Mouse (Mus musculus) induced T-regulatory cell, adult 2 months (primary cell): ENCODE measurements around the gene Psmc6.
A peak's percentile ranks its signal among the peaks of the same experiment; 100 is the strongest.

Source experiments
- DNase-seq: peaks from one replicate; pipeline ENCODE4 v3.0.0-alpha.2; 2012; ENCODE audit warnings: low read depth

Gene Psmc6

GRCm38 (mm10) chr14:45329589-45330181 lies at the start of gene Psmc6:
Gene Psmc6, plus strand, starts transcription at chr14:45329788.
- DNase-seq: peak; percentile 97

DNA sequence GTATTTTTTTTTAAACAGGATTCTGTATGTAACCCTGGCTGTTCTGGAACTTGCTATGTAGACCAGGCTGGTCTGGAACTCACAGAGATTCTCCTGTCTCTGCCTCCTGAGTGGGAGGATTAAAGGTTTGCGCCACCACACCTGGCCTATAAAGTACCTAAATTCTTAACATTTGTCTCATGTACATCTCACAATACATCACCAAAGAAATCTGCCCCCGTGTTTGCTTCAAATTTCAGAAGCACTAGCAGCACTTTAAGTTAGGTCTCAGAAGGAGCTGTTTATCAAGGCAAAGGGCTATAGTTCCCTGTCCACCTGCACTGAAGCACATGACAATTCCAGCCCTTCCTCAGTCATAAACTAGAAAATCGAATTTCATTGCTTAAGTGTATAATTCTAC lies 47.5 kb upstream of the Psmc6 start:
- DNase-seq: no peak

- DNase-seq: no peak
Observed at GRCm38 (mm10) chr14:45291608-45292007, 38.0 kb upstream of the Psmc6 start.

- no peak for DNase-seq
Observed at GRCm38 (mm10) chr14:45303939-45304338, 25.6 kb upstream of the Psmc6 start.

GRCm38 (mm10) chr14:45304389-45304788 lies 25.2 kb upstream of the Psmc6 start:
- no peak for DNase-seq

GRCm38 (mm10) chr14:45305852-45306251 lies 23.7 kb upstream of the Psmc6 start:
- DNase-seq: no peak

- no peak for DNase-seq
Observed at GRCm38 (mm10) chr14:45307630-45308328, 21.8 kb upstream of the Psmc6 start.

DNA sequence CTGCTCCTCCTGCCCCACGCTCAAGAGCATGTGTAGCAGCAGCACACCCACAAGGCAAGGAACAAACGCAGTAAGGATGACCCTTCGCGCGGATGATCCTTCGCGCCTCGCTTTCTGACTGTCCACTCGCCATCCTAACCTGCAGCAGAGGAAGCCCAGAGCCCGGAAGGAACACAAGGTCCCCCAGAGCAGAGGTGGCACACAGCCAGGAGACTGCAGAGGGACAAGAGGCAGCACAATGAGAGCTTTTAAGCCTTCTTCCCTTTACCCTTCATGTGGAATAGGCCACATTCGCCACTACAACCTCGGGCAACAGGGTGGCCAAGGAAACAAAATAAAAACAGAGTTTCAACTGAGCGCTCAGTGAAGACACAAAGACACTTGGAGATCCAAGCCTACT lies 19.9 kb upstream of the Psmc6 start:
- no peak for DNase-seq

DNA sequence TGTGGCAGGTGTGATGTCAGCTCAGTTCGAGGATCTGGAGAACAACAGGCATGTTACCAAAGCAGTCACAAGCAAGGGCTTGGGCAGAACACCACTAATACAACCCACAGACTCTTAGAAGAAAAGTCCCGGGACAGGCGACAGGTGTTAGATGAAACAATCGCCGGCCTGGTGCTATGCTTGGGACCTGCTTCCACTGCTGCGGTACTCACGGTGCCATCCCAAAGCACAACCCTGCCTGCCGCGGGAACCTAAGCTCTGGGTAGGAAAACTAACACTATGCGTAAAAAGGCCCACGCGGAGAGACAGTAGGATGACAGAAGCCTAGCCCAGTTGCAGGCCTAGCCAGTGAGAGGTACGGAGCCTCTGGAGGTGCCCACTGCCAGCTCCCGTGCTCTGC lies 19.5 kb upstream of the Psmc6 start:
- no peak for DNase-seq

DNA sequence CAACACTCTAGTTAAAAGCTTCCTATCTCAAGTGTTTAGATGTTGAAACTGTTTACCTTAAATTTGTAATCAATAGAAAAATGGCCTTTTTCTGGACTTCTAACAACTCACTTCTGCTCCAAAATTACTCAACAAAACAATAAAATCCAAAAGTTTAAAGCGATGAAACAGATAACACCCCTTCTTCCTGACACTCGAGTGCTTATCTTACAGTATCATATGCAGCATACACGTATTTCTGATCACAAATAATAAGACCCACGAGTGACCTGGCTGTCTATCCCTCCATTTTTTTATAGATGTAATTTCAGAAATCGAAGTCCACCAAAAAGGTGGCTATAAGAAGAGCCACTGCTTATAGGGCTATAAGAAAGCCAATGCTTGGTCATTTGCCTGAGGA lies 12.7 kb upstream of the Psmc6 start:
- no peak for DNase-seq

DNA sequence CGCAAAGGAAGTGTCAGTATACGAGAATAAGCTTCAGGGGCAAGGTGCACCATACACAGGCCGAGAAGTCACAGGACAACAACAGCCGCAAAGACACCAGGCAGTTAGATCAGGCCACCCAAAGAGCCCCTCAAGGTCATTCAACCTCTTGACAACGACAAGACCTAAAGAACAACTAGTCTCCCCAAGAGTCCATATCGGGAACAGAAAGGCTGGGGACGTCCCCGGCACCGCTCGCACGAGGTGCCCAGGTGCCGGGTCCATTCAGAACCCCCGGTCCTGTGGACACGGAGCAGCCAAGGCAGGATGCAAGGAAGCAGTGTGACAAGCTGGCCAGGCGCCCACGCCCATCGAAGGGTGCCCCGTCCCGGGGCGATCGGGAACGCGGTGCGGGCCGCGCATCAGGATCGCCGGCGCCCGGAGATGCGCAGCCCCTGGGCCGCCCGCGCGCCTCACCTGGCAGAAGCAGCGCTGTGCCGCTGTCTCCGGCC lies 11.6 kb upstream of the Psmc6 start:
- DNase-seq: peak; percentile 62

DNA sequence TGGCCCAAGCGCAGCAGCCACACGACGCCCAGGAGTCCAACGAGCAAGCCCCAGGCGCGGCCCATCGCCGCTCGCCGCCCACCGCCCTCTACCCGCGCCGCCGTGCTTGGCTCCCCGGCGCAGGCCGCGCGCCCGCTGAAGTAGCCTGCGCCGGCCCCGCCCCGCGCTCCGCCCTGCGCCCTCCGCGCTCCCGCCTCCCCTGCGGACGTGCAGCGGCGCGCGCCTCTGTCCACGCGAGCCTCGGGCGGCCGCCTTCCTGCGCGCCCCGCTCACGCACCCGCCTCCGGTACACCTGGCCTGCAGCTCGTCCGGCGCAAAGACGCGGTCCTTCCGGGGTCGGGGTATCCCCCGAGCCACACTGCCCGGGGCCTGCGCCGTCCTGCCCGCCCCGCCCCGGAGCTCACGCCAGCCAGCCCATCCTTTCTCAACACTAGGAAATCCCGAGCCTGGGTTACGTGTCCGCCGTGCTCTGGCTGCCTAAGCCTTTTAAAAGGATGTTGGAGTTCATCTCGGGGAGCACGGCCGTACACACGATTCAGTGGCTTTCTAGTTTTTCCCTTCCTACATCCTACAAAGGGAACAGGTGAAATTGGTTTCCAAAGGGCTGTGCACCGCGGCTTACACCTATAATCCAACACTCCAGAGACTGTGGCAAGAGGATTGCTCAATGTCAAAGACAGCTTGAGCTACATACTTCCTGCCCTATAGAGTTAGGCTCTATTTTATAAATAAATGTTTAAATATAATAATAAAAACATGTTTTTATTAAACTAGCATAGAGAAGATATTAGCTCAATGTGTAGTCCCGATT lies 11.0 kb upstream of the Psmc6 start, which contains the start of gene Ero1l:
Ero1l (minus strand) TSS at position 346 of the 811 bp plus-strand sequence.
- peak; percentile 88 for DNase-seq

DNA sequence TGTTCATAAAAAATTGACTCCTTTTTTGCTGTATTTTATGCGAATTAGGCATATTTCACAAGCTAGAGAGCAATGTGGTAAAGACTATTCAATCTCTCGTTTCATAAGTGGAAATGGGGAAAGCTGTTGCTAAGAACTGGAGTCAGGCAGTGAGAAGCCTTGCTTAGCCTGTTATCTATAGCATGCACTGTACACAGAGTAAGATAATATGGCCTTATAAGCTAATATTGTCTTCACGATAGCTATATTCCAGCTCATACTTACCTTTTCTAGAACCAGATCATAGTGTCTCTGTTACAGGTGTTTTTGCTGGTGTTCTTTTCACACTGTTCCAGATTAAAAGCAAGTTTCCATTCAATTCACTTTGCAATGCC lies 10.4 kb upstream of the Psmc6 start:
- no peak for DNase-seq

DNA sequence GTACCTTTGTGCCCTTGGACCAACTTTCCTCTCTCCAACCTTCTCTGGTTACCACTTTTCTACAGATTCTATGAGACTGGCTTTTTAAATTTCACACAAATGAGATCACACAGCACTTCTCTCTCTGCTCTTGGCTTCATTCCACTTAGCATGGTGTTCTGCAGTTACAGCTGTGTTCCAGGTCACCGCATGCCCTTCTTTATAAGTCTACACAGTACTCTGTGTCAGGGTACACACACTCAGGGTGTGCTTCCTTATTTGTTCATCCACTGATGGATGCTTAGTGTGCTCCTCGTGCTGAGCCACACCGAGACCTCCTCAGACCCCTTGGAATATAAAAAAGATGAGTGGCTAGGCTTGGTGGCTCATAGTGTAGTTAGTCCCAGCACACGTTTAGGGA lies 9.5 kb upstream of the Psmc6 start:
- DNase-seq: no peak

- no peak for DNase-seq
Observed at GRCm38 (mm10) chr14:45321067-45321466, 8.5 kb upstream of the Psmc6 start.

GRCm38 (mm10) chr14:45321622-45322021 lies 8.0 kb upstream of the Psmc6 start:
- DNase-seq: no peak

GRCm38 (mm10) chr14:45322450-45322849 lies 7.1 kb upstream of the Psmc6 start:
- DNase-seq: no peak

GRCm38 (mm10) chr14:45323320-45323719 lies 6.3 kb upstream of the Psmc6 start:
- no peak for DNase-seq

DNA sequence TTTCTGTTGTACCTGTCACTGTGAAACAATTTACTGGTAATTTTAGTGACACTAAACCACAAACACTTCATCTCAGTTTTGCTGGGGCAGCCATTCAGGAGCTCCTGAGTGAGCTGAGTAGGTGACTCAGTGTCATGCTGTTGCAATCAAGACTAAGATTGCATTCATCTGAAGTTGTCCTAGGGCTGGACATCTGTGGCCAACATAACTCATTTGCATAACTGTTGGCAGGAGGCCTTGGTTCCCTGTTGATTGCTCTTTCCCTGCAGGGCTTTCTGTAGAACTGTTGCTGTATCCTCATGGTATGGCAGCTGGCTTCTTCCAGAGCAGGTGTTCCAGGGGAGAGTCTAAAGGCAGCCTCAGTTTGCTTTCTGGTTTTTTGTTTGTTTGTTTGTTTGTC lies 4.1 kb upstream of the Psmc6 start:
- DNase-seq: no peak

DNA sequence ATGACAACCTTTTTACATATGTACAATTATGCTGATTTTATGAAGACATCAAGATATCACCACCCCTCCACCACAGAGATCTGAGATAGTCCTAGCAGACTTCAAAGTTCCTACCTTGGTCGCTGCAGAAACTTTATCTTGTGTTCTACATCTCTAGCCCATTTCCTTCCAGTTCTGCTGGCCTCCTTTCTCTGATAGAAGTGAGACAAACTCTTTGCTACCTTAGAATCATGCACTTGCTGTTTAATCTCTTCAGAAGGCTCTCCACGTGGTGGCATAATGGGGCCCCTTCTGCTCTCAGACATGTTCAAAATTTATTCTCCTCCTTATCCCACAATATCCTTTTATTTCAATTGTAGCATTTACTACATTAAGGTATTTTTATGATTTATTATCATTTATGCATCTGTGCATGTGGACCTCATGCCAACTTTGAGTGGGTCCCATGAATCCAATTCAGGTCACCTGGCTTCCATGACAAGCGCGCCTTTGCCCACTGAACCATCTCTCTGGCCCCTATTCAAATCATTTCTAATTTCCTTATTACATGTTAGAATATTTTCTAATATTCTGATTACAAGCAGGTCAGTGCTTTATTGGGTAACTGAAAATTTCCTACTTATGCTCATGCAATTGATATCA lies 1.4 kb upstream of the Psmc6 start:
- peak; percentile 38 for DNase-seq

GRCm38 (mm10) chr14:45329018-45329588 lies 485 bp upstream of the Psmc6 start:
- DNase-seq: no peak
